Mouse (Mus musculus) forebrain, postnatal 0 days (tissue): ENCODE results near the gene Lysmd1. TPM values are rescaled to one million over a fixed set of nuclear protein-coding genes. Genes with fewer than 3 reads are reported as not detected.
A peak's percentile ranks its signal among the peaks of the same experiment; 100 is the strongest.
"Not testable (repeated sequence)": the region's sequence is repeated elsewhere in the genome, so short reads cannot be mapped to it uniquely, and the experiment has no call there.

ENCODE experiments used
- ATAC-seq: fragments of 200-750 bp; cut with Nextera tagmentation; 2 replicates; pipeline ENCODE4 v1.8.0; 2017; ENCODE audit warnings: mild to moderate bottlenecking, moderate library complexity
- DNase-seq: peaks from one replicate; pipeline ENCODE4 v3.0.0-alpha.2; 2015
- H3K27ac ChIP-seq: fragments of 300-500 bp; sonication (generic); 2 replicates; pipeline ENCODE4 v1.5.1; 2014; ENCODE audit warnings: low read depth, mild to moderate bottlenecking, antibody characterized with exemption, low read length, moderate library complexity, mixed read lengths
- H3K27me3 ChIP-seq: fragments of 300-500 bp; sonication (generic); 2 replicates; pipeline ENCODE4 v1.6.1; 2014; ENCODE audit warnings: mild to moderate bottlenecking, low read length, mixed read lengths; ENCODE audit not compliant: insufficient read depth
- H3K36me3 ChIP-seq: fragments of 300-500 bp; sonication (generic); 2 replicates; pipeline ENCODE4 v1.6.1; 2014; ENCODE audit warnings: mild to moderate bottlenecking, moderate library complexity; ENCODE audit not compliant: insufficient read depth
- H3K4me1 ChIP-seq: fragments of 300-500 bp; sonication (generic); 2 replicates; pipeline ENCODE4 v1.6.1; 2014; ENCODE audit warnings: antibody characterized with exemption; ENCODE audit not compliant: insufficient read depth
- H3K4me2 ChIP-seq: fragments of 300-500 bp; sonication (generic); 2 replicates; pipeline ENCODE4 v1.6.1; 2014; ENCODE audit warnings: low read depth, mild to moderate bottlenecking, moderate library complexity
- H3K4me3 ChIP-seq: fragments of 300-500 bp; sonication (generic); 2 replicates; pipeline ENCODE4 v1.5.1; 2014; ENCODE audit warnings: low read depth, low read length, mixed read lengths
- H3K9ac ChIP-seq: fragments of 300-500 bp; sonication (generic); 2 replicates; pipeline ENCODE4 v1.6.1; 2014; ENCODE audit warnings: mild to moderate bottlenecking
- H3K9me3 ChIP-seq: fragments of 300-500 bp; sonication (generic); 2 replicates; pipeline ENCODE4 v1.6.1; 2016; ENCODE audit warnings: low read length
- CTCF ChIP-seq: sonication (generic); IDR thresholded peaks from 2 replicates; pipeline ENCODE4 v1.5.1; 2016; ENCODE audit warnings: antibody characterized with exemption, control low read depth, low read depth
- WGBS: fragments of 180-500 bp; shearing (Covaris S2); extraction: QIAGEN DNeasy Blood & Tissue Kit; methylation state at CpG from one replicate; pipeline ENCODE4 v1.1.7; 2014; 5-methylcytosine and 5-hydroxymethylcytosine counted together
- polyA plus RNA-seq: library from polyadenylated mRNA; unstranded; fragments of >200 nt; fragmentation: Nextera tagmentation; extraction: Ambion mirVana; gene quantifications from 2 replicates; pipeline ENCODE4 v1.2.1, GENCODE M21; 2015
- total RNA-seq: library from RNA; depleted of rRNA; stranded (reverse); fragments of >200 nt; gene quantifications from 2 replicates; pipeline ENCODE4 v1.2.3, GENCODE M21; 2014; rRNA removed

The Lysmd1 gene
- total RNA-seq = 38.7 and 39.2 TPM in 2 replicates
- polyA plus RNA-seq = 39.7 and 45.8 TPM in 2 replicates

DNA sequence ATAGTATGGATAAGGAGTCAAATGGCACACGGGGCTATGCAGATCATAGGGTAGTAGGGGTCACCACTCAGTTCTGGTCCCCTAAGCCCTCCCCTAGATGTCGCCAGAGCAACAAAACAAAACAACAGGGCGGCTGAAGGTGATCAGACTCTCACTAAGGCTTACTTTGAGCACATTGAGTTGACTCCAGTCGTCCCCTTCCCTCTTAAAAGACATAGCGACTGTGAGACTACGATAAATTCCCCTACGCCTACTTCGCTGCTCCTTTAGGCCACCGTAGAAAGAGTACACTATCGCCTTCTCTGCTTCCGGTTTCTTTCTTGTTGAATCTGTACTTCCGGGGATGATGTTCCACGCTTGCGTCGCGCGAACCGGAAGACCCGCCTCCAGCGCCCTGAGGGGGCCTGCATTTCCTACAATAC, at the start of gene Lysmd1, which contains the start of gene Scnm1:
Gene Lysmd1 (plus strand): TSS at position 409 of the 422 bp plus-strand sequence.
Gene Scnm1 (minus strand): TSS at position 332 of the 422 bp plus-strand sequence.
- Histone ChIP-seq H3K4me2 (peak within 1 kb of the TSS; percentile 83), H3K9me3 (no peaks in the 10 kb centered on the region), H3K4me1 (peaks cover 6% of the 10 kb centered on the region), H3K27ac (peak within 1 kb of the TSS; percentile 55), H3K4me3 (peak within 1 kb of the TSS; percentile 62), H3K36me3 (peaks cover 18% of the 10 kb centered on the region), H3K27me3 (no peaks in the 10 kb centered on the region), H3K9ac (peak within 1 kb of the TSS; percentile 60)
- under 1% methylated on average over 20 of the region's 20 CpGs for WGBS
- peak; percentile 99 for ATAC-seq
- peak; percentile 96 for DNase-seq
- TF ChIP-seq CTCF = peak; percentile 44

DNA sequence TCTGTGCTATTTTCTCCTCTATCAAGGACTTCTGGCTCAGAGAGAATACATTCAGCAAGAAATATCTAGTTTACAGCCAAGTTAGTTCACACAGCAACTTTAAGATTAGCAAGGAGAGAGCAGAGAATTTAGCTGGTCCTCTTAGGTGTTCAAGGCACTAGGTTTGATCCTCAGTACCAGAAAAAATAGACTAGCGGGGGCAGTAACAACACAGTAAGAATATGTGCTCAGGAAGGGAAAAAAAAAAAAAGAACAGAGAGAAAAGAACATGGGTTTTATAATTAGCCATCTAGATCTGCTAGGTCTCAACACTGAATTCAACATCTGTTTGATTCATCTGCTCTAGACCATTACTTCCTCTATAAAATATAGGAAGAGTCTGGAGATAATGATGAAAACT, 45.8 kb upstream of the Lysmd1 start:
- ATAC-seq (no peak), DNase-seq (no peak)
- Histone ChIP-seq H3K9ac (no peak overlapping the region), H3K36me3 (no peaks in the 10 kb centered on the region), H3K4me1 (no peaks in the 10 kb centered on the region), H3K4me3 (no peak overlapping the region), H3K9me3 (no peaks in the 10 kb centered on the region), H3K27me3 (no peaks in the 10 kb centered on the region), H3K27ac (no peak overlapping the region), H3K4me2 (no peak overlapping the region)
- TF ChIP-seq CTCF = no peak
- 93% methylated on average over 1 of the region's 1 CpGs for WGBS

DNA sequence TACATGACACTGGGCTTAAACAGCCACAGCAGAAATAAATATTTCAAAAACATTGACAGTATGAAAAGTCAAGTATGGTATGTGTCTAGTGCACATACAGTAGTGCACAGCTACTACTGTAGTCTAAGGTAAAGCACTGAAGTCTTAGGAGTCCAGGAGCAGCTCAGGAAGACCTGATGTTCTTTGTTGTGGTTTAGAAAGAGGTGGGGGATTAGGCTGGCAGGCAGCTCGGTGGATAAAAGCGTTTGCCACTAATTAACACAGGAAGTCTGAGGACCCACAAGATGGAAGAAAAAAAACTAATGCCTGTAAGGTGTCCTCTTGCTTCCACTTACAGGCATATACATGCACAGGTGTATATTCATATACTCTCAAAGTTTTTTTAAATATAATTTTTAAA, 33.0 kb upstream of the Lysmd1 start:
- Histone ChIP-seq H3K4me2 (no peak overlapping the region), H3K4me3 (no peak overlapping the region), H3K36me3 (no peaks in the 10 kb centered on the region; the same call in 1 of the 2 replicates), H3K4me1 (peaks cover 9% of the 10 kb centered on the region), H3K9ac (no peak overlapping the region), H3K27ac (no peak overlapping the region), H3K27me3 (no peaks in the 10 kb centered on the region), H3K9me3 (no peaks in the 10 kb centered on the region)
- no peak for TF ChIP-seq CTCF
- DNase-seq (no peak), ATAC-seq (no peak)
- WGBS = 3% methylated on average over 2 of the region's 2 CpGs

DNA sequence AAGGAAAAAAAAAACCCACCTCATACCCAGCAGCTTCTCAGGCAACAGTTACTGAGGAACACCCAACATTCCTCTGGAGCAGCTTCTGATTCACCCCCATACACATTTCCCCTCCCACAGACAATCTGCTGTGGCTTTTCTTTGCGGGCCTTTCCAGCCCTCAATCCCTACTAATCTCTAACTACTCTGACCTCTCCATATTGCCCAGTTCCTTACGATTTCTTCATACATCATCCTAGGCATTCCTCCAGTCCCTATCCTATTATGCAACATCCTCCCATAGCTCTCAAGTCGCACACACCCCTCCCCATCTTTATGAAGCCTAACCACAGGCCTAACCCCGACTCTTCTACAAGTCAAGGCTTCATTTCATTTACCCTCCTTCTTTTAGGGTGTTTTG, 28.8 kb upstream of the Lysmd1 start:
- peak overlapping the region; percentile 82 for H3K4me2 ChIP-seq

DNA sequence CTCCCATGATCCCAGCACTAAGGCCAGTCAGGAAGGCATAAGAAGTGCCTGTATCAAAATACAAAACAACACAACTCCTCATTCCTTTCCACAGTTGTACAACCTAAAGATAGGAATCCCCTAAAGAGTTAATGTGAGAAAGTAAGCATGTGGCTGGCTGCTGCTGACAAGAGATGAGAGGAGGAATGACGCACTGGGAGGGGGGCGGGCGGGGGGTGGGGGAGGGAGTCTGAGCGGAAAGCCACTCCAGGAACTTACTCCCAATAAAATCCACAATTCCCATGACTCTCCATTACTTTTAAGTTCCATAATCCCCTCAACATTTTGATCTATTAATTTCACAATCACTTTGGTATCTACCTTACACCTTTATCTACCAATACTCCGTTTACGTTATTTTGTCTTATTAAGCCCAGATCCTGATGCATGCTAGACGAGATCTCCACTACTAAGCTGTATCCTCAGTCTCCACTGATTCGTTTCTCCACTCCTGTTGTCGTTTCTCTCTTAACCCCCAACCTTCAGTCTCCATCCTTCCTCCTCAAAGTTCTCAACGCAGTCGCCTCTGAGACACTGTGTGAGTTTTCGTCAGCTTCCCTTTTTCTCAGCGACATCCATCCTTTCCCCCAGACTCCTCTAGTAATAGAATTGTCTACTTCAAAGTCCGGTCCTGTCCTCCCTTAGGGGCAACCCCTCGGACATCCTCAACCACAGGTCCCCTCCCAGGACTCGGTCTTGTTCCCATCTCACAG, 28.1 kb upstream of the Lysmd1 start:
- Histone ChIP-seq H3K27me3 (no peaks in the 10 kb centered on the region), H3K4me2 (peak overlapping the region; percentile 82), H3K36me3 (no peaks in the 10 kb centered on the region), H3K4me3 (peak overlapping the region; percentile 98), H3K27ac (peak overlapping the region; percentile 92), H3K9ac (peak overlapping the region; percentile 90), H3K9me3 (no peaks in the 10 kb centered on the region), H3K4me1 (peaks cover 9% of the 10 kb centered on the region)
- ATAC-seq (no peak), DNase-seq (no peak)
- under 1% methylated on average over 16 of the region's 16 CpGs for WGBS
- TF ChIP-seq CTCF = no peak

More for the DNA sequence above, 28.8 kb upstream of the Lysmd1 start:
- H3K4me1 ChIP-seq = peaks cover 9% of the 10 kb centered on the region
- no peaks in the 10 kb centered on the region for H3K9me3 ChIP-seq
- peak overlapping the region; percentile 98 for H3K4me3 ChIP-seq
- H3K36me3 ChIP-seq = no peaks in the 10 kb centered on the region
- H3K27me3 ChIP-seq = no peaks in the 10 kb centered on the region
- no peak for TF ChIP-seq CTCF
- 70% methylated on average over 4 of the region's 4 CpGs for WGBS
- peak overlapping the region; percentile 90; the same call in 1 of the 2 replicates for H3K9ac ChIP-seq
- DNase-seq = no peak
- ATAC-seq = no peak
- H3K27ac ChIP-seq = no peak overlapping the region

DNA sequence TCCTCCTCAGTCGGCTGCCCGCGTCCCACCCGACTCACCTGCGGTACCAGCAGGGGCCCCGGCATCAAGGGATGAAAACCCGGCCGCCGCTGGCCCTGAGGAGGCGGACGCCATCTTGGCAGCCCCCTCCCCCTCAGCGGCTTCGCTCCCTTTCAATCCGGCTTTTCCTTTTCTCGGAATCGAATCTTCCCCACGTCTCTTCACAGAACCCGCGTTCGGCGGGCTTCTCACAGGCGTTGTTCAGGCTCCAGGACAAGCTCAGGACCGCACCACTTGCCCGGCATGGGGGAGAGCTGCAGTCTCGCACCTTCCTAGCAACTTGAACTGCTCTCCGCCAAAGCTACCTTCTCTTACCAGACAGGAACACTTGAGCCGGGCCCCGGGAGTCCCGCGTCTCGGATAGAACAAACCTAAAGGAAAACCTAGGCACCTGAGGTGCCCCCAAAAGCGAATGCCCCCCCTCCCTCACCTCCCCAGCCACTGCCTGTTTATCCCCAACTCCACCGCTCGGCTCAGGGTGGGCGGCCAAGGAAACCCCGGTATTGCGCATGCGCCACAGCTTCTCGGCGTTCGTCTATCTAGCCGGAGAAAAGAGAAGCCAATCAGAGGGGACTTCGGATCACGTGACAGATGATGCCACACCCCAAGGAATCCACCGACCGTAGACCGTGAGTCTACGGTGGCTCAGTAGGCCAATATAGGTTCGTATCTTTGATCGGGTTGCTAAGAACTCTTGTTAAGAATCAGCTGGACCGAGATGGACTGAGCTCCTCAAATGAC, 27.4 kb upstream of the Lysmd1 start, which contains the start of gene Pip5k1a:
Gene Pip5k1a (minus strand): TSS at position 593 of the 780 bp plus-strand sequence.
- Histone ChIP-seq H3K4me2 (peak within 1 kb of the TSS; percentile 82), H3K36me3 (no peaks in the 10 kb centered on the region), H3K4me3 (peak within 1 kb of the TSS; percentile 98), H3K9me3 (no peaks in the 10 kb centered on the region), H3K9ac (peak within 1 kb of the TSS; percentile 90), H3K27ac (peak within 1 kb of the TSS; percentile 92), H3K4me1 (peaks cover 9% of the 10 kb centered on the region), H3K27me3 (no peaks in the 10 kb centered on the region)
- TF ChIP-seq CTCF = peak; percentile 52
- peak; percentile 92 for ATAC-seq
- DNase-seq = peak; percentile 98
- 1% methylated on average over 51 of the region's 51 CpGs for WGBS

DNA sequence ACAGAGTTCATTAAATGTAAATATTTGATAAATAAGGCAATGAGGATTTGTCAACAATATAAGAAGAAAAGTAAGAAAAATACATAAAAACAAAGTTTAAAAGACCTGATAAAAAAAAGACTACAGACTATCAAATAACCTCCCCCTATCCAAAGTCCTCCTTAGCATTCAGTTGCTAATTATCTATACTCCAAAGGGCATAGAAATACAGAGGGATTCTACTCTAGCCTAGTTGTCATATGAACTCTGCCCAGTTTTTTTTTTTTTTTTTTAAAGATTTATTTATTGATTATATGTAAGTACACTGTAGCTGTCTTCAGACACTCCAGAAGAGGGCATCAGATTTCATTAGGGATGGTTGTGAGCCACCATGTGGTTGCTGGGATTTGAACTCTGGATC, 26.6 kb upstream of the Lysmd1 start:
- H3K36me3 ChIP-seq, H3K9me3 ChIP-seq, ATAC-seq, DNase-seq, H3K27me3 ChIP-seq: not testable (repeated sequence)
- Histone ChIP-seq H3K4me2 (peak overlapping the region; percentile 82), H3K4me3 (peak overlapping the region; percentile 98), H3K27ac (peak overlapping the region; percentile 54; the same call in 1 of the 2 replicates), H3K9ac (peak overlapping the region; percentile 51; the same call in 1 of the 2 replicates), H3K4me1 (peaks cover 14% of the 10 kb centered on the region)
